Mouse (Mus musculus) brain, embryonic 18.5 days (tissue): ENCODE measurements around the gene Tmigd3.

Source experiments
- DNase-seq: peaks from one replicate; pipeline ENCODE4 v3.0.0-alpha.2; 2012; ENCODE audit warnings: low read depth, low spot score

Tmigd3 gene

DNA sequence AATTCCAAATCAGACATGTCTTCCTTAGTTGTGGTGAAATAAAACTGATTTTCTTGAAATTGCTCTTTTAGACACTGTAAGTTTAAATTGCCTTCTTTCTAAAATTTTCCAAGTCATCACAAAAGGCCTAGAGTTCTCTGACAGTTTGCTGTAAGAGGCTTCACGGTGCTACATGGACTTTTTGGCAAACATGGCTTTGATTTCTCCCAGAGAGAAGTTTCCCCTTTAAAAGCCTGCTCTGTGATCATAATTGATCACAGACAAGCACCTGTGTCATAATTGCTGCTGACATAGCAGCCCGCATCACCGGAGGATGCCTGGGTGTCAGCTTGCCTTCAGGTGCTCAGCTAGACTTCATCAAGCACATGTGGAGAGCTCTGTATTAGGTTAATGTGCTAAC lies at the start of gene Tmigd3, which contains the start of gene Adora3:
Gene Tmigd3, plus strand, starts transcription at position 346 of the 400 bp plus-strand sequence.
Gene Adora3, plus strand, starts transcription at position 301 of the 400 bp plus-strand sequence.
- DNase-seq = no peak

DNA sequence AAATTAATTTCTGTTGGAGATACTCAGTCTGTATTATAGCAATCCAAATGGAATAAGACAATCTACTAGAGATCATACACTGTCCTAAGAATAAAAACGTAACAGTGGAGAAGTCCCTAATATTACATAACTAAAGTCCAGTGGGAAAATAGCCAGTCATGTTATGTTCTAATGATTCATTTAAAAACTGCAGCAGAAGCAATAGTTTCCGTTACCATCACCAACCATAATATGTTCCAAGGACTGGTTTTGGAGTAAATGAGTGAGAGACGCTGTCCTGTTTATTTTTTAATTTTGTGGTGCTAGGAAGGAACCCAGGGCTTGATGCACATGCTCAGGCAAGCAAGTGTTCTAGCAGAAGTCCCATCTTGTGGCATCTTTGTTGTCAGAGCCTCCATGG lies 49.2 kb upstream of the Tmigd3 start:
- no peak for DNase-seq

DNA sequence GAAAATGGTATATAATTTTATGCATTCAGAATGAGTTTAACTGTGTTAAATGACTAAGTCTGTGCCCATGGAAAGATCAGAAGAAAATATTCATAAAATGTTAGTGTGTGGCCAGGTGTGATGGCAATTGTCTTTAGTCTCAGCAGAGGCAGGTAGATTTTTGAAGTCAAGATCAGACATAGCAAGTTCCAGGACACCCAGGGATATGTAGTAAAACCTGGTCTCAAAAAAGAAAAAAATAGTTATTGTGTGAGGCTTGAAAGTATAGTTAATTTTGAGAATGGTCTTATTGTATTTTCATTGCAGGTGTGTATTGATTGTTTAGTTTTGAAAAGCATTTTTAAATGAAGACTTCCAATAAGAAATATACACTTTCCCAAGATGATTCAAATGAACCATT lies 47.1 kb upstream of the Tmigd3 start:
- DNase-seq = no peak

DNA sequence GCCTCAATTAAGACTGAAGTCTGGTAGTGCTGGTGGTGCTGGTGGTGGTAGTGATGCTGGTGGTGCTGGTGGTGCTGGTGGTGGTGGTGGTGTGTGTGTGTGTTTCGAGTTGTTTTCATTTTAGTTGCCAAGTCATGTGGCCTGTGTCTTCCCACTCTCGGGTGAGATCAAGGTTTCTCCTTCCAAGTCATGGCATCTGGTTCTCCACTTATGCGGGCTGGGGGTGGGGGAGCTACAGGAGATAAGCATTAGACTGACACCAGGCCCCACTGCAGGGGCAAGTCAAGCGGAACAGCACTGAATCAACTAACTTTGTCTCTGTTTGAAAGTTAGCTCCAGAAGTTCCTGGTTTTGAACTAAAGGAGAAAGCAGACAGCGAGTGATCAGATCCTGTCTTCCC lies 46.6 kb upstream of the Tmigd3 start:
- no peak for DNase-seq

DNA sequence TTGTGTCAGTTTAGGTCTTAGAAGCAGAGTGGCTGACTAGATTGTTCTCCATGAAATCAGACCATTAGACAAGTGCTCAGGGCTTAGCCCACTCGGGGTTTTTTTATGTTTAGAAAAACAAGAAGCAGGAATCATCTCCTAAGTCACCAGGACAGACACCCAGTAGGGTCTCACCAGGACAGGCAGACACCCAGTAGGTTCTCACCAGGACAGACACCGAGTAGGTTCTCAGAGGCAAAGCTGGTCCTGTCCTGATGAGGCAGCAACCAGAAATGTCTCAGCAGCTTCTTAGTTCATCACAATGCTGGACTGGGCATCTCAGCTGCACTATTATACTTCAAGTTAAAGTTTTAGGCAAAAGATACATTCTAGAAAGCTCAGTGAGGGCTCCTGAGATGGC lies 46.0 kb upstream of the Tmigd3 start:
- DNase-seq = no peak

DNA sequence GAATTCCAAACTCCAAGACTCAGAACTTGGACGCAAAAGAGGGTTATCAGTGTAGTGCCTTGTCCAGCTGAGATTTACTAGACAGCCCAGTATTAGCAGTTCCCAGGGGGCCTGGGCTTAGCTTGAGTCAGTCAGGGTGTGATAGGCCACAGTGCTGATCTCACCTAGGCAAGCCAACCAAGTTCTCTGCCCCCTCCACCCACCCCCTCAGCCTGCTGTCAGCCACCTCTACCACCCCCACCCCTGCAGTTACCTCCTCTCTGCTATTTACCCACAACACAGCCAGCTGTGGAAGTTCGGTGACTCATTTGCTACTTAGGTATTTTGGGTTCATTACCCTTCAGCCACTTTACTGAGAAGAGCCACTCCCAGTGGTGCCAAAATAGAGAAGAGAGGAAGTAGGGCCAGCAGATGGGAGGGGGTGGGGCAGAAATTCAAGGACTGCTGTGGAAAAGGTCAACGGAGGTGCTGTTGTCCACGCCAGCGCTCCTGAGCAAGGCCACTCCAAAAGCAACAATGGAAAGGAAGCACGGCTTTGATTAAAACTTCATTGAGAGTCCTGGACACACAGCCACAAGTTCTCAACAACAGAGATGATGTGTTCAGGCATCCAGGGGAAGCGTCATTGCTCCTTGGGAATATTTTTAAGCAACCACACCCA lies 45.1 kb upstream of the Tmigd3 start:
- no peak for DNase-seq

DNA sequence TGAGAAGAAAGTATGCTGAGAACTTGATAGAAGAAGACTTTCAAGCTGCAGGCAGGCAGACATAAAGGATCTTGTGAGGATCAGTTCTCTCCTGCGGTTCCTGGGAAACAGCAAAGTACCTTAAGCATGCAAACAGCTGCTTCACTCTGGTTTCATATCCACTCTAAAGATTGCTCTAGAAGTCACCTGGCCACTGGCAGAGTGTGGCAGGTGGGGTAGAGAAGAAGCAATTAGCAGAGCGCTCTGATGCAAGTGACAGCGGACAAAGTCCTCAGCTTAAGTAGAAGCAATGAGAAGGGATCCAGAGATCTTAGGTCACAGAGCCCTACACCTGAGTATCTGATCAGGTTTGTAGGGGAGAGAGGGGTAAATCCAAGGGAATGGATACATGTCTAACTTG lies 39.1 kb upstream of the Tmigd3 start:
- no peak for DNase-seq

DNA sequence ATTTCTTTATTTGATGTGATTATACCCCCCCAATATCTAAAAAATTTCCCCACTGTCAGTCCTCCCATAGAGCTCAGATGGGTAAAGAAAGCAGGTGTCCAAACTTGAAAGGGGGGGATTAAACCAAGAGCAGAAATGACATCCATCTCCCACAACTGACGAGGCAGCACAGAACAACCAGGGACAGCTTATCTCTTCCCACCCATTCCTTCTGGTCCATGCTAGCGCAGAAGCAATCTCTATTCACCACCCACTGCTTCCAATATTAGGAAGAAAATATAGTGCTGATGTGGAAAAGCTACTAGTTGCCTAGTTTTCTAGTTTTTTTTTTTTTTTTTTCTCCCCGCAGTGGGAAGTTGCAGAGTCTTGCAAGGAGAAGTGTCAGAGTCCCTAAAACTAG lies 34.8 kb upstream of the Tmigd3 start:
- no peak for DNase-seq

DNA sequence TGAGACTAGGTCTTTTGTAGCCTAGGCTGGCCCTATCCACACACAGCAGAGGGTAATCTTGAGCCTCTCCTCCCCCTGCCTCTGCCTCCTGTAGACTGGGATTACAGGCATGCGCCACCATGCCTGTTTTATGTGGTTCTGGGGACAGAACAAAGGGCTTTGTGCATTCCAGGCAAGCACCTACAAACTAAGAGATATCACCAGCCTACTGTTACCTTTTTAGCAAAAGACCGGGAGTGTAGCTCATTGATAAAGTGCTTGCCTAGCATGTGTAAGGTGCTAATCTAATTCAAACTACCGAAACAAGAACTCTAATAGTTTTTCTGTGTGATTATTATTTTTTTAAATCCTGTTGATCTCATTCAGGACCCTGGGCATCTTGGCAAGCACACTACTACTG lies 33.8 kb upstream of the Tmigd3 start:
- DNase-seq = no peak

DNA sequence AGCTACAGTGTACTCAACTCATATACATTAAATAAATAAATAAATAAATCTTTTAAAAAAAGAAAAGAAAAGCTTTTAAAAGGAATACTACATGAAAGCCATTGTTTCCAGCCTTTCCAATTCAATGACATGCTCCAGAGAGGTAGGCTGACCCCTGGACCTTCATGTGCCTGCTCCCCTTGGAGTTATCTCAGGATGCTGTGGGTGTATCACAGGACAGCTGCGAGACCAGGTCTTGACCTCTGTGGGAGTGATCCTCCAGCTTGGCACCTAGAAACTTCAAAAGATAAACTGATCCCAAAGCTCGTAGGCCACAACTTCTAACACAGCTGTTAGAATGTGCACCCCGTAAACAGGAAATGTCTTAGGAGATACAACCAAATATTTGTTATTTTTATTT lies 32.0 kb upstream of the Tmigd3 start:
- no peak for DNase-seq

DNA sequence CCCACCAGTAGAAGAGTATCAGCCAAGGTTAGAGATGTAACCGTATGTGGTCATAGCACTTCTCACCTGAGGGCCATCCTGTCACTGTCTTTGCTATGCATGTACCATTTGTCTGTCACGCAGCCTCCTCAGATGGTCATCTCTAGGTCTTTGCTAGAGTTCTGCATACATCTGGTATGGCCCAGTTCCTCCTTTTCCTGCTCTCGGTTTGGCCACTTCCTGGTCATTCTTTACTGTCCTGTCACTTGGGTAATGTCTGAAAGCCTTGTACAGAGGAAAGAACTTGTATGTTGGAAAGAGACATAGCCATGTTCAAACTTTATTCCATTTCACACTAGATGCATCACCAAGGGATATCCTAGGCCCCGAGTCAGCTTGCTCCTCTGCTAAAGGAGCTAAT lies 30.9 kb upstream of the Tmigd3 start:
- DNase-seq = no peak

DNA sequence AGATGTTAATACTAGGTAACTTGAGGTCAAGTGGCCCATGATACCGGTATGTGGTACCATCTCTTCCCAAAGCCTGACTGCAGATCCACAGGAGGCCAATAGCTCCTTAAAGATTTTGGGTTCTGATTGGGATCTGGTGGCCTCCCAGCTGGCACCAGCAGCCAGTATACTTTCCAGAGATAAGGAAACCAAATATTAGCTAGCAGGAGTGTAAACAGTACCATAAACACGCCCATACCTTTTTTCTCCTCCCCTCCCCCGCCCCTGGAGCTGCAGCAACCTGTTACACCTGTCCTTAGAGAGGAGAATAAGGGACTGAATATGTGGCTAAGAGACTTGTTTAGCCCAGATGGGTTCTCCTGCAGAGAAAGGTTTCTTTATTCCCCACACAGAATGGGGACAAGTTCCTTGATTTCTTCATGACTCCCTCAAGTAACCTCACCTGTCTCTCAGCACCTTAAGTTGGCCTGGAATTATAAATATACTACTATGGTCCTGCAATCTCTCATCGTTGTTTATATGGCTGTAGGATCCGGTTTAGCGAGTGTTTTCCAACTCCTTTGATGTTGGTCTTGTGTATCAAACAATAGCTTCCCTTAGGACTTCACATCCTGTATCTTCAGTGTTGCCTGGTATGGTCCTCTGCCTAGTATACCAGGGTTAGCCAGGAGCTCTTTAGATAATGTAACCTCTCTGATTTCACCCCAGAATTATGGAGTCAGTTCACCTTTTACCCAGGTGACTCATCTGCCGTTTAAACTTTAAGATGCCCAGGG lies 24.2 kb upstream of the Tmigd3 start:
- no peak for DNase-seq

DNA sequence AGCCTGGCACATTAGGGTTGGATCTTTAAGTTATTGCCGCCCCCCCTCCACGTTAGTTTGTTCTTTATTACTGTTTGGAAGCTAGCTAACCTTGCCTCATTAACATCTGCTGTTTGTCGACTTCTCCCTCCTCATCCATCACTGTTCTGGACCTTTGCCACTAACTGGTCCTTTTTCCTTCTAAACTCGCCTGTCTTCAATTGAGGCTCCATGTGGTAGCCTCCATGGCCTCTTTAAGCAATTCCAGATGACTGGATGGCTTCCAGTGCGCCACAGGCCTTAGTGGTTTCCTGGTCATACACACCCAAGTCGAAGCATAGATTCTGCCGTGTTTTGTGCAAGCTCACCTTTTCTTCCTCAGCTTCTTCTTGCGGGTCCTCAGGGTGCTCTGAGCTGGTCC lies 16.9 kb upstream of the Tmigd3 start:
- no peak for DNase-seq

DNA sequence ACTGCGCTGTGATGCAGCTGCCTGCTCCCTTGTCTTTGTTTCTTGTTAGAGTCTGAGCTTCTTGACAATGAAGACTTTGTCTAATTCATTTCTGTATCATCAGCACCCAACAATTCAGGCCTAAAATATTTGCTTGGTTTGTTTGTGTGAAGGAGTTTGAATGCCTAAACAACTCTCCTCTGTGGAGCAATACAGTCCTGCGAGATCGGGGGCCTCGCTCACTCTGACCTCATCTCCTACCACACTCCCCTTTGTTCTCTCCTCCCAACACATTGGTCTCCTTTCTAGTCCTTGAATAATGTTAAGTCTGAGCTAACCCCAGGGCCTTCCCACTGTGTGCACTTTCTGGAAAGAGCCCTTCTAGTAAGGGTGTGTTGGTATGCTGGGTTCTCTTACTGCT lies 15.9 kb upstream of the Tmigd3 start:
- DNase-seq = no peak

DNA sequence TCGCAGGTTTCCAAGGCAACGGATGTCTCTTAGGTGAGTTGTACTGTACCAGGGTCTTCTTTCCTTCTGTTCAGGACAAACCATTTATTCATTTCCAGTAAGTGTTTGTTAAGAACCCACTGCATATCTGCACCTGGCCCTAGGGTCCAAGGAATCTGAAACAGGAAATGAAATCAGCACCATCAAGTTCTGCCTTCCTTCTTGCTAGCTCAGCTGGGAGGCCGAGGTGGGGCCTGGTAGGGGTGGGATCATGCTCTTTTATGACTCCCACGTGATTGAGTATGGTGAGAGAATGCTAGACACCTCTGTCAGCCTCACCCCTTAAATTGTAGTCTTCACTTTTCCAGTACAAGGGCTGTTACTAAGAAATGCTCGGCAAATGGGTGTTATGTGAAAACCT lies 13.2 kb upstream of the Tmigd3 start:
- DNase-seq = no peak

DNA sequence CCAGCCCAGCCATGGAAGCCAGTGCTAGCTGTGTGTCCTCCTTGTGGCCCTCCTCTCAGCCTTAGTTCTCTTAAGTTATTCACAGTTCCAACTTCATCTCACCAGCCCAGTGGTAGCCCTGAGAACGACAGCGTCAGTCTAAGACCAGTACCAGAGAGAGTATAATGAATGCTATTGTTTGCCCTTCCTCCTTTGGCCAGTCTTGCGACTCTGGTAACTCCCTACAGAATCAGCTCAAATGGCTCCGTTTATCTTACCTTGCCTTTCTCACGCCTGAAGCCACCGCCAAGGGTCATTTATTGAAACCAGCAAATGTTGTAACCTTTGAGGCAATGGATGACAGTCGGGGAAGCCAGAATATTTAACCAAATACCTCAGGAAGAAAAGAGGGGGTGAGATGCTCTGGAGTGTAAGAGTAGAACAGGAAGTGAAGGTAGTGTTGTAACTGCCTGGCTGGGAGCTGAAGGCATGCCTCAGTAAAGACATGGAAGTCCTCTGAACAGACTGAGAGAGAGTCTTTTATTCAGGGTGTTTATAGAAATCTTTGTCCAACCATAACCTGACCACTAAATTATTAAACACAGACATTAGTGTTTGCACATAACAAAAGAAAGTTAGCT lies 8.8 kb upstream of the Tmigd3 start:
- no peak for DNase-seq

DNA sequence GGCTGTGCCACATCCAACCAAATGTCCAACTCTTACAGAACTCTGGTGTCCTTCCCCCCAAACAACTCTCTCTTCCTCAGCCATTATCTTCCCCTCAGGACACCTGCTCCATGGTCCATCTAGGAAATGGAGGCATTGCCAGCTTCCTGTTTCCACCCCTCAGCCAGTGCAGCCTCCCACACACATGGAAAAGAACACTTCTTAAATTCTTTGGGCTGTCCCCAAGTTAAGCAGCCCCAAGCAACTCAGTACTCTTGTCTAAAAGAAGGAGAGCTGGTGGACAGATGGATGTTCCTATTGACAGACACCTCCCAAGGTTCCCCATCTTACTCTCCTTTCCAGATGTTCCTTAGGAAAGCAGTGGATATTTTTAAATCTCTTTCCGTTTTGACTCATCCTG lies 6.6 kb upstream of the Tmigd3 start:
- DNase-seq = no peak

DNA sequence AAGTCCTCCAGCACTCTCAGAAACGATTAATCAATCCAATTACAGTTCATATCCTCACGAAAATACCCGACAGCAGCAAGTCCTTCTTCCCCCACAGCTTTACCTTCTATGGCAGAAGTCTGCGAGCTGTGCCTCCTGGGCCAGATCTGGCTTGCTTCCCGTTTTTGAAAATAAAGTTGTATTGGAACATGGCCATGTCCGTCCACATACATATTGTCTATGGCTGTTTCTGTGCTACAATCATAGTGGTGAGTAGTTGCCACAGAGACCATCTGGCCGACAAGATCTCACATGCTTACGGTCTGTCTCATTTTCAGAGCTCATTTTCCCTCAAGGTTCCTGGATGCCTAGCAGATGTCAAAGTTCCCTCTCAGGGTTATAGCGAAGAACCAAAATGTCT lies 5.6 kb upstream of the Tmigd3 start:
- DNase-seq = no peak

DNA sequence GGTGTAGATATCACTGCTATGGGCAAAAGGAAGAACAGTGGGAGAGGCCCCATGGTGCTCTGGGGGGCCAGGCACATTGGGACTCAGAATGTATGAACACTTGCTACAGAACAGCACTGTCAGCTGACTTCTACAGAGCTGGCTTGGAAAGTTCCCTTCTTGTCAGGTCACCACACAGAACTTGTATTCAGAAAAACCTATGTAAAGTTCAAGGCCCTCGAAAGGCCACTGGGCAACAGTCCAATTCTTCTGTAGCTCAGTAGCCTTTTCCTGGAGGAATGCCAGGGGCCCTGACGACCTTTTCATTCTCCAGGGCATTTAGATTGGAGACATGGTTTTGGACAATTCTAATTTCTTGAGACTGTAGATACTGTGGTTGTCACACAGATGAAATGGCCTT lies 2.6 kb upstream of the Tmigd3 start:
- no peak for DNase-seq

DNA sequence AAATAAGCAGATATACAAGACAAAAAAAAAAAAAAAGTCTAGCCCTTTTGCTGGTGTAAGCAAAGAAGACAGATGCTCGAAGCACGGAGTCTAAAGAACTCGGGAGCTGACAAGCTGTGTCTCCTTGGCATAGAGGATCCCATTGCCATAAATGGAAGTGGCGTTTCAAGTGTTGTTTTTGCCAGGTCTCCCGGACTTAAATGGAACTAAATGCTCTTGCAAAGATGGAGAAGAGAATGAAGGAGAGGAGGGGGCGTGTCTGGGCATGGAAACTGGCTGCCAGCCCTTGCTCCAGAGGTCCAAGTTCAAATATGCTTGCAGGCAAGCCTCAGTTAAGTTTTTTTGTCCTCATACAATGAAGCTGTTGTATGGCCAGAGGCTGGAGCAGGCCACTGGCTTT lies 1.3 kb downstream of the Tmigd3 start:
- DNase-seq = peak; percentile 22

DNA sequence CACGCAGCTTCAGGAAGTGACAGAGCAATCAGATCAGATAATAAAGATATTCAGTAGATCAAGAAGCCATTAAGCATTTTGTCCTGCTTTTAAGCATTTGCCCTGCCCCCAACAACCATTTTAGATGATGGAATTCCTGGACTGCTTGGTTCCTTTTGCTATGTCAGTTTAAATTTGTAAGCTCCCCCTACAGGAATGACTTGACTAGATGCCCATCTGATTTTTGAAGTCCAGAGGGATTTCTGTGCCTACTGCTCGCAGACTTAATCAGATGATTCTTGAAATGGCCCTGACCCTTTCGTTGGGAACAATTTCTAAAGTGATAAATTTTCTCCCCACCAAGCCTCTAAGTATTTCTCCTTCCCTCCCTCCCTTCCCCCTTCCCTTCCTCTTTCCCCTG lies 1.9 kb downstream of the Tmigd3 start:
- DNase-seq = no peak

DNA sequence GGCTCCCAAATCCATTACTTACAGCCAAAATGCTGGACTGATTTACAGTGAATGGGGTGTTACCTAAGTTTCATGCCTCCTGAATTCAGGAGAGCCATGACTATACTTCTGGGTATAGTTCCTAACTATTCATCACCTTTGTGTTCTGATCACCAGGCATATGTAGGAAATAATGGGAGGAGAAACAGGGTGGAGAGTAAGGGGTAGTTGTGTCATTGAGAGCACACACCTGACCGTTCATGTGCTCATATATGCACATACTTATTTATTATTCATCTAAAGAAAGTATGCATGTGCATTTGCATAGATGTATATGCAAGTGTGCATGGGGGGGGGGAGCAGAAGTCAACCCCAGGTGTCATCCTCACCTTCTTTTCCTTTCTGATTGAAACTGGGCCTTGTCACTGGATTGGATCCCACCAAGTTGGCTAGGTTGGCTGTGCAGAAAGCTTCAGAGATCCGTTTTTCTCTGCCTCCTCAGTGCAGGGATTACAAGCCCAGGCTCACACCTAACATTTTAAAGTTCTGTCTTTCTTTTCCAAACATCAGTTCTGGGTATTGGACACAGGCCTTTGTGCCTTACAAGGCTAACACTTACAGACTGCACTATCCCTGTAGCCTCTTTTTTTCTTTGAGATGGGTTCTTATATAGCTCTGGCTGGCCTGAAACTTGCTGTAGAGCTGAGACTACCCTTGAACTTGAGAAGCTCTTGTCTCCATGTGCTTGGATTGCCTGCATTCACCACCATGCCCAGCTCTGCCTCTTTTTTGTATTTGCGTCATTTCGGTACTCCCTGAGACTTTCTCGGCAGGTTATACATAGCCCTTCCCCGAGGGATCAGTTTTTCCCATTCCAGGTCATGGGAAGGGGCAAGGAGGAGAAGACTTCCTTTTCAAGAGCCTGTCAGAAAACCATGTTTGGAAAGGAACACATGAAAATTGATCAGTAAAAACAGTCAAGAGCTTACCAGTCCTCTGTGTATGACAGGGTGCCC lies 3.0 kb downstream of the Tmigd3 start:
- DNase-seq = no peak
